Mouse (Mus musculus): ENCODE results near the gene Olfr509. TPM values are rescaled to one million over a fixed set of nuclear protein-coding genes. Genes with fewer than 3 reads are reported as not detected.
"Not testable (repeated sequence)": the region's sequence is repeated elsewhere in the genome, so short reads cannot be mapped to it uniquely, and the experiment has no call there.

Gene Olfr509
- polyA plus RNA-seq, 1 experiment from 2014 or later: not detected

DNA sequence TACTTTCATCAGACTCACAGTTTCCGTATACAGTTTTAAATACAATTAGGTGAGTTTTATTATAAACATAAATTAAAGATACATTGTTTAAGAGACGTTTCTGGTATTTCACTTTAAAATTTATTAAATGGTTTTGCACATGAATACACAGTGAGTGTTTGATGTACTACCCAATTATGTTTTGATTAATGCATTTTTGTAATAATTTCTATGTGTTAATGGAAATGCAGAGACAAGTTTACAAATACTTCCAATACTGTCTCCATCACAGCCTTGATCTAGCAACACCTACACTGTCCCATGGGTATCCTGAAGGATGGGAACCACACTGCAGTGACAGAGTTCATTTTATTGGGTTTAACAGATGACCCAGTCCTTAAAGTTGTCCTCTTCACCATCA, 30.2 kb downstream of the Olfr509 start, which contains the start of gene Olfr507:
Gene Olfr507 (plus strand): TSS at position 301 of the 400 bp plus-strand sequence.
- no peaks in the 10 kb centered on the region for H3K27me3 ChIP-seq (ENCODE audit: control insufficient read depth, insufficient read depth, low read length)
- H3K27ac ChIP-seq (replicated peaks): no peak within 1 kb of the TSS
- 71% methylated on average over 2 of the region's 2 CpGs for WGBS
- no peaks in the 10 kb centered on the region for H3K36me3 ChIP-seq (ENCODE audit: control insufficient read depth, insufficient read depth, low read length)
- no peak within 1 kb of the TSS for H3K4me3 ChIP-seq (ENCODE audit: low read depth, low read length)
- no peak within 1 kb of the TSS for H3K4me2 ChIP-seq (replicated peaks; ENCODE audit: low read depth)
- TF ChIP-seq CTCF (IDR thresholded peaks at IDR 0.05; ENCODE audit: low read depth) (no peak), EP300 (optimal IDR thresholded peaks at IDR 0.05) (no peak)
- H3K9me3 ChIP-seq (ENCODE audit: control insufficient read depth, low read length): no peaks in the 10 kb centered on the region
- no peaks in the 10 kb centered on the region for H3K4me1 ChIP-seq (replicated peaks; ENCODE audit: control insufficient read depth, insufficient read depth)
- H3K9ac ChIP-seq (ENCODE audit: low read length): no peak within 1 kb of the TSS
- ATAC-seq (ENCODE audit: low FRiP score, low TSS enrichment) (no peak), DNase-seq (ENCODE audit: low spot score) (no peak)

DNA sequence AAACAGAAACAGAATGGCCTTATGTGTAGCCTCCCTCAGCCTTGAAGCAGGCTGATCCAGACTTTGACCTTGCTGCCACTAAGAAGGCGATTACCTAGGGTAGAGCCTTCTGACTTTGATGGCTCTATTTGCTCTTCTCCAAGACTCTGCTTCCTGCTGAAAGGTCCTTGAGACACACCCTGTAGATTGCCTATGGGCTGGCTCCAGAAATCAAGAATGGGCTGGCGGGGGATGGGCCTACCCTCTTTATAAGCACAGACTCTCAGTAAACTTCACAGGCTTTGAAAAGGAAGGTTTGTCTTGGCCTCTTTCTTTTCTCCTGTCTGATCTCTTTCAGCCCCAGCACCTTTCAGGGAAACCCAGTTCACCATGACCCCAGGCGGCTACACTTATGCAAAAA, 34.9 kb downstream of the Olfr509 start:
- not testable (repeated sequence) for H3K27ac ChIP-seq (replicated peaks); H3K4me3 ChIP-seq (ENCODE audit: low read depth, low read length); H3K4me1 ChIP-seq (replicated peaks; ENCODE audit: control insufficient read depth, insufficient read depth); H3K9ac ChIP-seq (ENCODE audit: low read length); H3K4me2 ChIP-seq (replicated peaks; ENCODE audit: low read depth); H3K9me3 ChIP-seq (ENCODE audit: control insufficient read depth, low read length); H3K27me3 ChIP-seq (ENCODE audit: control insufficient read depth, insufficient read depth, low read length); H3K36me3 ChIP-seq (ENCODE audit: control insufficient read depth, insufficient read depth, low read length)
- DNase-seq (ENCODE audit: low spot score): peak; percentile 52
- 36% methylated on average over 3 of the region's 3 CpGs for WGBS
- ATAC-seq (ENCODE audit: low FRiP score, low TSS enrichment): peak; percentile 87

DNA sequence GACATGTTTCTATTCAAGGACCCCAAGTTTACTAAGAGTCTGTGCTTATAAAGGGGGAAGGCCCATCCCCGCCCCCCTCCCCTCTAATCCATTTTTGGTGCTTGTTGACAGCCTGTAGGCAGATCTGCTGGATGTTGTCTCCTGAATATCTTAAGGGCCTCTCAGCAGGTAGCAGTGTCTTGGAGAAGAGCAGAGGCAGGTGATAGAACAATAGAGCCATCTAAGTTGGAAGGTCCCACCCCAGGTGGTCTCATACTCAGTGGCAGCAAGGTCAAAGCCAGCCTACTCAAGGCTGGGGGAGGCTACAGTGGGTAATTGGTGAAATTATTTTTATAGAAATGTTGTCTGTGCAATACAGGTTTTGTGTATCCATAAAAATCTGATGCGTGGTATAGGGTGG, 37.6 kb downstream of the Olfr509 start:
- no peak for ATAC-seq (ENCODE audit: low FRiP score, low TSS enrichment)
- Histone ChIP-seq H3K36me3 (ENCODE audit: control insufficient read depth, insufficient read depth, low read length) (no peaks in the 10 kb centered on the region), H3K4me2 (replicated peaks; ENCODE audit: low read depth) (no peak overlapping the region), H3K9me3 (ENCODE audit: control insufficient read depth, low read length) (no peaks in the 10 kb centered on the region), H3K4me3 (ENCODE audit: low read depth, low read length) (no peak overlapping the region), H3K4me1 (replicated peaks; ENCODE audit: control insufficient read depth, insufficient read depth) (no peaks in the 10 kb centered on the region), H3K27me3 (ENCODE audit: control insufficient read depth, insufficient read depth, low read length) (no peaks in the 10 kb centered on the region), H3K27ac (replicated peaks) (no peak overlapping the region), H3K9ac (ENCODE audit: low read length) (no peak overlapping the region)
- DNase-seq (ENCODE audit: low spot score): no peak
- TF ChIP-seq EP300 (optimal IDR thresholded peaks at IDR 0.05) (no peak), CTCF (IDR thresholded peaks at IDR 0.05; ENCODE audit: low read depth) (no peak)
- WGBS: 66% methylated on average over 2 of the region's 2 CpGs

DNA sequence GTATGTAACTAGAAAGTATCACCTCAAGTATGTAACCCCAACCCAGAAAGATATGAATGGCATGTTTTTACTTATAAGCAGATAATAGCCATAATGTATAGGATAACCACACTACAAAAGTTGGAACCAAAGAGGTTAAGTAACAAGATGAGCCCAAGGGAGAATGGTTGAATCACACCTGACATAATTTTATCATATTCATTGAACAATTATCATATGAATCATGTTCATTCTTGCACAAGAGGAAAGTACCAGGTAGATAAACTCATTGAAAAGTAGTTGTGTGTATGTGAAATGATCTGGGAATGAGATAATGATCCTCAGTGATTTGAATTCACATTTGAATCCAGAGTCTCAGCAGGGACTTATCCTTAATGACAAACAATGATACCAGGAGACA, 41.2 kb downstream of the Olfr509 start, which contains the start of gene Olfr506:
Gene Olfr506 (plus strand): TSS at position 301 of the 400 bp plus-strand sequence.
- H3K4me2 ChIP-seq (replicated peaks; ENCODE audit: low read depth): no peak within 1 kb of the TSS
- H3K4me1 ChIP-seq (replicated peaks; ENCODE audit: control insufficient read depth, insufficient read depth): no peaks in the 10 kb centered on the region
- H3K27ac ChIP-seq (replicated peaks): no peak within 1 kb of the TSS
- no peaks in the 10 kb centered on the region for H3K36me3 ChIP-seq (ENCODE audit: control insufficient read depth, insufficient read depth, low read length)
- no peak within 1 kb of the TSS for H3K4me3 ChIP-seq (ENCODE audit: low read depth, low read length)
- H3K27me3 ChIP-seq (ENCODE audit: control insufficient read depth, insufficient read depth, low read length): no peaks in the 10 kb centered on the region
- TF ChIP-seq CTCF (IDR thresholded peaks at IDR 0.05; ENCODE audit: low read depth): no peak
- TF ChIP-seq EP300 (optimal IDR thresholded peaks at IDR 0.05): no peak
- no peak within 1 kb of the TSS for H3K9ac ChIP-seq (ENCODE audit: low read length)
- no peak for ATAC-seq (ENCODE audit: low FRiP score, low TSS enrichment)
- DNase-seq (ENCODE audit: low spot score): no peak
- H3K9me3 ChIP-seq (ENCODE audit: control insufficient read depth, low read length): no peaks in the 10 kb centered on the region

DNA sequence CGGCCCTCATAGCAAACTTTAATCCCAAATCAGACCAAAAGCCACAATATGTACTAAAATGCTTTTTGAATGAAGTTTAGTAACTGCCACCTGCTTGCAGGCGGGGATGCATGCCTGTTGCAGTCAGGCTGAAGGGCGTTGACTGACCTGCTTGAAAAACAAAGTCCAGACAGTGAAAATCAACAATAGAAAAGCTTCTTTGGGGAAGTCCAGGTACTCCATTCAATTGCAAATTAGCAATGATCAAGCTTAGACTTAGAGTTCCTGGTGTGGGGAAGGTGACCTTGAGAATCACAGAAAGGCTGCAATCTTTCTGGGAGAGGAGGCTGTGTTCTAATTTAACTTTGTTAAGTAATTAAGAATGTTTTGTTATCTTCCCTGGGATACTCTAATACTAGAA, 49.8 kb downstream of the Olfr509 start:
- not testable (repeated sequence) for H3K9ac ChIP-seq (ENCODE audit: low read length); ATAC-seq (ENCODE audit: low FRiP score, low TSS enrichment); H3K4me3 ChIP-seq (ENCODE audit: low read depth, low read length); DNase-seq (ENCODE audit: low spot score); H3K9me3 ChIP-seq (ENCODE audit: control insufficient read depth, low read length); H3K36me3 ChIP-seq (ENCODE audit: control insufficient read depth, insufficient read depth, low read length); H3K4me1 ChIP-seq (replicated peaks; ENCODE audit: control insufficient read depth, insufficient read depth); H3K4me2 ChIP-seq (replicated peaks; ENCODE audit: low read depth); H3K27ac ChIP-seq (replicated peaks); H3K27me3 ChIP-seq (ENCODE audit: control insufficient read depth, insufficient read depth, low read length)
- 79% methylated on average over 3 of the region's 3 CpGs for WGBS

Other genes with a start within 250 kb of the Olfr509 start
- gene Olfr497, start 231.5 kb downstream of the Olfr509 start, polyA plus RNA-seq (2015; fragmentation: Nextera tagmentation; extraction: Ambion mirVana): not detected in 2 replicates
- gene Olfr498, start 186.6 kb downstream of the Olfr509 start, polyA plus RNA-seq (2015; fragmentation: Nextera tagmentation; extraction: Ambion mirVana): not detected in 2 replicates
- gene Olfr502, start 126.8 kb downstream of the Olfr509 start, polyA plus RNA-seq (2015; fragmentation: Nextera tagmentation; extraction: Ambion mirVana): not detected in 2 replicates
- gene Olfr503, start 107.4 kb downstream of the Olfr509 start, polyA plus RNA-seq (2015; fragmentation: Nextera tagmentation; extraction: Ambion mirVana): not detected in 2 replicates
- not detected in 2 replicates for gene Olfr504, start 86.1 kb downstream of the Olfr509 start, polyA plus RNA-seq (2015; fragmentation: Nextera tagmentation; extraction: Ambion mirVana)
- gene Olfr506, start 41.1 kb downstream of the Olfr509 start, polyA plus RNA-seq (2015; fragmentation: Nextera tagmentation; extraction: Ambion mirVana): not detected in 2 replicates
- gene Olfr507, start 30.1 kb downstream of the Olfr509 start, polyA plus RNA-seq (2015; fragmentation: Nextera tagmentation; extraction: Ambion mirVana): not detected in 2 replicates
- gene Olfr508, start 21.9 kb downstream of the Olfr509 start, polyA plus RNA-seq (2015; fragmentation: Nextera tagmentation; extraction: Ambion mirVana): not detected in 2 replicates
- gene Olfr510, start 14.5 kb upstream of the Olfr509 start, polyA plus RNA-seq (2015; fragmentation: Nextera tagmentation; extraction: Ambion mirVana): not detected in 2 replicates
- gene Olfr512, start 61.4 kb upstream of the Olfr509 start, polyA plus RNA-seq (2015; fragmentation: Nextera tagmentation; extraction: Ambion mirVana): not detected in 2 replicates
- not detected in 2 replicates for gene Olfr513, start 99.1 kb upstream of the Olfr509 start, polyA plus RNA-seq (2015; fragmentation: Nextera tagmentation; extraction: Ambion mirVana)
- gene Olfr514, start 174.1 kb upstream of the Olfr509 start, polyA plus RNA-seq (2015; fragmentation: Nextera tagmentation; extraction: Ambion mirVana): not detected in 2 replicates
- not detected in 2 replicates for gene Olfr516, start 198.6 kb upstream of the Olfr509 start, polyA plus RNA-seq (2015; fragmentation: Nextera tagmentation; extraction: Ambion mirVana)
- not detected in 2 replicates for gene Olfr517, start 220.5 kb upstream of the Olfr509 start, polyA plus RNA-seq (2015; fragmentation: Nextera tagmentation; extraction: Ambion mirVana)
- not detected in 2 replicates for gene Olfr518, start 233.1 kb upstream of the Olfr509 start, polyA plus RNA-seq (2015; fragmentation: Nextera tagmentation; extraction: Ambion mirVana)
- not detected in 2 replicates for gene Olfr519, start 242.5 kb upstream of the Olfr509 start, polyA plus RNA-seq (2015; fragmentation: Nextera tagmentation; extraction: Ambion mirVana)

All from stomach, postnatal 0 days (tissue).